Mouse (Mus musculus) liver, adult 2 months (tissue): Measurements from ENCODE around the gene Abcc9. TPM values are rescaled to one million over a fixed set of nuclear protein-coding genes. Genes with fewer than 3 reads are reported as not detected.

ENCODE experiments used
- DNase-seq: peaks from one replicate; pipeline ENCODE4 v3.0.0-alpha.2; 2011; ENCODE audit warnings: low read depth, low spot score; ENCODE audit errors: extremely low read depth
- H3K27ac ChIP-seq: fragments of 200-500 bp; replicated peaks from 2 replicates; pipeline ENCODE4 v1.5.1; 2012; ENCODE audit warnings: low read depth, mild to moderate bottlenecking, control low read depth, inconsistent platforms, low read length; ENCODE audit not compliant: insufficient read depth
- H3K27me3 ChIP-seq: fragments of 200-500 bp; 2 replicates; pipeline ENCODE4 v1.6.1; 2012; ENCODE audit warnings: mild to moderate bottlenecking, moderate library complexity, low read length, inconsistent platforms; ENCODE audit not compliant: control insufficient read depth, insufficient read depth
- H3K36me3 ChIP-seq: fragments of 200-500 bp; 2 replicates; pipeline ENCODE4 v1.6.1; 2012; ENCODE audit warnings: low read length, inconsistent platforms; ENCODE audit not compliant: control insufficient read depth, insufficient read depth
- H3K4me1 ChIP-seq: fragments of 200-500 bp; 2 replicates; pipeline ENCODE4 v1.6.1; 2011; ENCODE audit warnings: low read length; ENCODE audit not compliant: control insufficient read depth, insufficient read depth
- H3K4me3 ChIP-seq: fragments of 200-500 bp; 2 replicates; pipeline ENCODE4 v1.5.1; 2011; ENCODE audit warnings: low read depth, mild to moderate bottlenecking, control low read depth, low read length, moderate library complexity; ENCODE audit not compliant: insufficient read depth
- H3K79me2 ChIP-seq: fragments of 200-500 bp; 2 replicates; pipeline ENCODE4 v1.6.1; 2012; ENCODE audit warnings: inconsistent platforms, mild to moderate bottlenecking, low read length, moderate library complexity; ENCODE audit not compliant: control insufficient read depth, insufficient read depth
- H3K9ac ChIP-seq: fragments of 200-500 bp; 2 replicates; pipeline ENCODE4 v1.6.1; 2012; ENCODE audit warnings: low read depth, mild to moderate bottlenecking, control low read depth, inconsistent platforms, low read length
- CTCF ChIP-seq: fragments of 200-500 bp; IDR thresholded peaks from 2 replicates; pipeline ENCODE4 v1.5.1; 2011; ENCODE audit warnings: low read depth, low read length, control low read depth
- POLR2A ChIP-seq: fragments of 200-500 bp; IDR thresholded peaks from 2 replicates; pipeline ENCODE4 v1.6.1; 2011; ENCODE audit warnings: low read length, control low read depth; ENCODE audit not compliant: insufficient read depth; ENCODE audit errors: extremely low read depth
- WGBS: fragments of 180-500 bp; shearing (Covaris S2); methylation state at CpG from one replicate; pipeline ENCODE4 v1.1.7; 2018; 5-methylcytosine and 5-hydroxymethylcytosine counted together
- polyA plus RNA-seq: library from polyadenylated mRNA; depleted of rRNA; stranded (reverse); fragments of >200 nt; gene quantifications from 2 replicates; pipeline ENCODE4 v1.2.3, GENCODE M21; 2012
- total RNA-seq: library from RNA; depleted of rRNA; stranded (reverse); fragments of >200 nt; gene quantifications from 2 replicates; pipeline ENCODE4 v1.2.3, GENCODE M21; 2014

The Abcc9 gene
- total and polyA plus RNA-seq, 2 experiments = 3.3 to 12.3 TPM

- Histone ChIP-seq H3K36me3 (no peaks in the 10 kb centered on the region), H3K4me3 (no peak overlapping the region), H3K4me1 (peaks cover 6% of the 10 kb centered on the region; the same call in 1 of the 2 replicates), H3K27ac (no peak overlapping the region), H3K27me3 (no peaks in the 10 kb centered on the region), H3K9ac (no peak overlapping the region), H3K79me2 (no peaks in the 10 kb centered on the region)
- no peak for DNase-seq
- TF ChIP-seq CTCF (no peak), POLR2A (no peak)
- 98% methylated on average over 5 of the region's 5 CpGs for WGBS
These were observed 43.4 kb upstream of the Abcc9 start for GRCm38 (mm10) chr6:142745484-142745883.

- WGBS = 86% methylated on average over 4 of the region's 4 CpGs
- no peak overlapping the region for H3K27ac ChIP-seq
- H3K79me2 ChIP-seq = no peaks in the 10 kb centered on the region
- TF ChIP-seq POLR2A (no peak), CTCF (no peak)
- H3K4me3 ChIP-seq = no peak overlapping the region
- no peak overlapping the region for H3K9ac ChIP-seq
- H3K27me3 ChIP-seq = no peaks in the 10 kb centered on the region
- H3K36me3 ChIP-seq = no peaks in the 10 kb centered on the region
- no peak for DNase-seq
- H3K4me1 ChIP-seq = peaks cover 5% of the 10 kb centered on the region
These were observed 41.1 kb upstream of the Abcc9 start for GRCm38 (mm10) chr6:142743193-142743592.

- Histone ChIP-seq H3K27me3 (no peaks in the 10 kb centered on the region), H3K4me1 (peaks cover 11% of the 10 kb centered on the region), H3K79me2 (no peaks in the 10 kb centered on the region), H3K27ac (no peak overlapping the region), H3K9ac (no peak overlapping the region), H3K4me3 (no peak overlapping the region), H3K36me3 (no peaks in the 10 kb centered on the region)
- DNase-seq = no peak
- WGBS = 92% methylated on average over 6 of the region's 6 CpGs
- TF ChIP-seq POLR2A = no peak
- TF ChIP-seq CTCF = no peak
These were observed 39.6 kb upstream of the Abcc9 start for GRCm38 (mm10) chr6:142741763-142742162.

- no peaks in the 10 kb centered on the region for H3K27me3 ChIP-seq
- no peaks in the 10 kb centered on the region for H3K36me3 ChIP-seq
- DNase-seq = peak; percentile 78
- H3K79me2 ChIP-seq = no peaks in the 10 kb centered on the region
- 0 out of 2 replicates have a peak overlapping the region, but pooled peaks have one; percentile 39 for H3K9ac ChIP-seq
- peak overlapping the region; percentile 68 for H3K27ac ChIP-seq
- WGBS = 24% methylated on average over 6 of the region's 6 CpGs
- TF ChIP-seq CTCF = no peak
- TF ChIP-seq POLR2A = no peak
- no peak overlapping the region for H3K4me3 ChIP-seq
- peaks cover 11% of the 10 kb centered on the region for H3K4me1 ChIP-seq
These were observed 36.5 kb upstream of the Abcc9 start for GRCm38 (mm10) chr6:142738637-142739036.

GRCm38 (mm10) chr6:142738225-142738624 is 36.1 kb upstream of the Abcc9 start:
- Histone ChIP-seq H3K27ac (peak overlapping the region; percentile 71), H3K79me2 (no peaks in the 10 kb centered on the region), H3K4me3 (no peak overlapping the region), H3K27me3 (no peaks in the 10 kb centered on the region), H3K9ac (0 out of 2 replicates have a peak overlapping the region, but pooled peaks have one; percentile 39), H3K36me3 (no peaks in the 10 kb centered on the region), H3K4me1 (peaks cover 11% of the 10 kb centered on the region)
- 25% methylated on average over 2 of the region's 2 CpGs for WGBS
- DNase-seq = peak; percentile 98
- TF ChIP-seq CTCF (no peak), POLR2A (no peak)

- no peak overlapping the region for H3K9ac ChIP-seq
- H3K36me3 ChIP-seq = no peaks in the 10 kb centered on the region
- peaks cover 11% of the 10 kb centered on the region for H3K4me1 ChIP-seq
- H3K27me3 ChIP-seq = no peaks in the 10 kb centered on the region
- H3K79me2 ChIP-seq = no peaks in the 10 kb centered on the region
- H3K27ac ChIP-seq = no peak overlapping the region
- no peak overlapping the region for H3K4me3 ChIP-seq
- DNase-seq = peak; percentile 67
- TF ChIP-seq POLR2A (no peak), CTCF (peak; percentile 66)
- WGBS = 47% methylated on average over 8 of the region's 8 CpGs
These were observed 33.3 kb upstream of the Abcc9 start for GRCm38 (mm10) chr6:142735302-142736005.
